Mouse (Mus musculus) intestine, embryonic 14.5 days (tissue): ENCODE measurements around the gene Sema4c. TPM values are rescaled to one million over a fixed set of nuclear protein-coding genes. Genes with fewer than 3 reads are reported as not detected.

Experiments used
- ATAC-seq: fragments of 200-750 bp; cut with Nextera tagmentation; replicated peaks from 2 replicates; pipeline ENCODE4 v1.8.0; 2017; ENCODE audit warnings: low read depth, moderate number of reproducible peaks, moderate TSS enrichment, moderate library complexity; ENCODE audit not compliant: low FRiP score, low TSS enrichment
- DNase-seq: peaks from one replicate; pipeline ENCODE4 v3.0.0-alpha.2; 2018; ENCODE audit warnings: low spot score
- H3K27ac ChIP-seq: fragments of 300-500 bp; sonication (generic); 2 replicates; pipeline ENCODE4 v1.5.1; 2014; ENCODE audit warnings: low read depth, mild to moderate bottlenecking, control low read depth
- H3K27me3 ChIP-seq: fragments of 300-500 bp; sonication (generic); replicated peaks from 2 replicates; pipeline ENCODE4 v1.6.1; 2014; ENCODE audit warnings: low read length, control low read depth; ENCODE audit not compliant: control insufficient read depth, insufficient read depth
- H3K36me3 ChIP-seq: fragments of 300-500 bp; sonication (generic); 2 replicates; pipeline ENCODE4 v1.6.1; 2014; ENCODE audit warnings: low read length, control low read depth; ENCODE audit not compliant: control insufficient read depth, insufficient read depth
- H3K4me1 ChIP-seq: fragments of 300-500 bp; sonication (generic); replicated peaks from 2 replicates; pipeline ENCODE4 v1.6.1; 2014; ENCODE audit warnings: low read length, control low read depth, mixed read lengths; ENCODE audit not compliant: control insufficient read depth, insufficient read depth
- H3K4me2 ChIP-seq: fragments of 300-500 bp; sonication (generic); 2 replicates; pipeline ENCODE4 v1.6.1; 2014; ENCODE audit warnings: low read length
- H3K4me3 ChIP-seq: fragments of 300-500 bp; sonication (generic); 2 replicates; pipeline ENCODE4 v1.5.1; 2014; ENCODE audit warnings: low read depth, low read length, control low read depth, mixed read lengths
- H3K9ac ChIP-seq: fragments of 300-500 bp; sonication (generic); 2 replicates; pipeline ENCODE4 v1.6.1; 2014; ENCODE audit warnings: mild to moderate bottlenecking, low read length
- H3K9me3 ChIP-seq: fragments of 300-500 bp; sonication (generic); 2 replicates; pipeline ENCODE4 v1.6.1; 2016; ENCODE audit warnings: low read length, control low read depth; ENCODE audit not compliant: control insufficient read depth
- WGBS: fragments of 180-500 bp; shearing (Covaris S2); extraction: QIAGEN DNeasy Blood & Tissue Kit; methylation state at CpG from one replicate; pipeline ENCODE4 v1.1.7; 2014; 5-methylcytosine and 5-hydroxymethylcytosine counted together
- polyA plus RNA-seq: library from polyadenylated mRNA; unstranded; fragments of >200 nt; fragmentation: Nextera tagmentation; extraction: Ambion mirVana; gene quantifications from 2 replicates; pipeline ENCODE4 v1.2.1, GENCODE M21; 2014

Sema4c gene
- polyA plus RNA-seq, 1 experiment from 2014 or later: 2.8 TPM

DNA sequence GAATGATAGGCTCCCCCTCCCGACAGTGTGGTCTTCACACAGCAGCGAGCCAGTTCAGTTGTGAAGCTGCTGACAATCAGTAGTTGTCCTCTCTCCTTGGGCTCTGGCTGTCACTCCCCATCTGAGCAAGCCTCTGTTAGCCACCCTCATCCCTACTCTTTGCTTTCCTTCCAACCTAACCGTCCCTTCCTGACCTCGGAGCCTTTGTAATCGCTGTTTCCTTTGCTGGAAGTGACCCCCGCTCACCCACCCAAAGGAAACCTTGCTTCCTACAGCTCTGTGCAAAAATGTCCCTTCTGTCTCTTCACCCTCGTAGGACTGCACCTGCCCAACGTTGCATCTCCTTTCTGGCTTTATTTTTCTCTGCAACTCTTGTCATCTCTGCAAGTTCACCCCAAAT is 24.1 kb upstream of the Sema4c start:
- no peak for DNase-seq
- Histone ChIP-seq H3K4me2 (no peak overlapping the region), H3K9ac (no peak overlapping the region), H3K4me1 (peaks cover 23% of the 10 kb centered on the region), H3K4me3 (no peak overlapping the region), H3K27ac (no peak overlapping the region), H3K27me3 (no peaks in the 10 kb centered on the region), H3K36me3 (no peaks in the 10 kb centered on the region), H3K9me3 (no peaks in the 10 kb centered on the region)
- ATAC-seq: no peak
- WGBS: 88% methylated on average over 8 of the region's 8 CpGs

DNA sequence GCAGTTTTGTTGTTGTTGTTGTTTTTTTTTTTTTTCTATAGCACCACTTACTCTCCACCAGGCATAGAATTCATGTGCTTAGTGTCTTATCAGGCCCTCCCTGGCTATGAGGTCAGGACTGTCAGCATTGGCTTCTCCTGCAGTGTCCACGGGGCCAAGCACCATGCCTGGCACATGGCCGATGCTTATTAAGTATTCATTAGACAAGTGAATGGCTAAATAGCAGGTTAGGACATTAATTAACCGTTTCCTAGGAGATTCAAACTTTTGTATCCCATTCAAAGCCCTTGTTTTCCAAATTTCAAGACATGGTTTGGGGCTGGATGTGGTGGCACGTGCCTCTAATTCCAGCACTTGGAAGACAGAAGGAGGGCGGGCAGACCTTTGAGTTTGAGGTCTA is 23.1 kb upstream of the Sema4c start:
- no peaks in the 10 kb centered on the region for H3K27me3 ChIP-seq
- no peak for DNase-seq
- no peaks in the 10 kb centered on the region for H3K36me3 ChIP-seq
- no peak overlapping the region for H3K4me3 ChIP-seq
- H3K9me3 ChIP-seq: no peaks in the 10 kb centered on the region
- WGBS: 73% methylated on average over 5 of the region's 5 CpGs
- no peak for ATAC-seq
- peaks cover 27% of the 10 kb centered on the region for H3K4me1 ChIP-seq
- no peak overlapping the region for H3K9ac ChIP-seq
- H3K27ac ChIP-seq: peak overlapping the region; percentile 83
- no peak overlapping the region for H3K4me2 ChIP-seq

- ATAC-seq: peak; percentile 91
- H3K9me3 ChIP-seq: no peaks in the 10 kb centered on the region
- peak overlapping the region; percentile 83 for H3K27ac ChIP-seq
These were observed 22.4 kb upstream of the Sema4c start for GRCm38 (mm10) chr1:36580384-36581207.

GRCm38 (mm10) chr1:36579974-36580383 is 21.8 kb upstream of the Sema4c start:
- DNase-seq (no peak), ATAC-seq (peak; percentile 60)
- Histone ChIP-seq H3K36me3 (no peaks in the 10 kb centered on the region), H3K4me3 (no peak overlapping the region), H3K4me2 (peak overlapping the region; percentile 52), H3K4me1 (peaks cover 30% of the 10 kb centered on the region), H3K27me3 (no peaks in the 10 kb centered on the region), H3K9ac (peak overlapping the region; percentile 1; the same call in 1 of the 2 replicates), H3K27ac (peak overlapping the region; percentile 83), H3K9me3 (no peaks in the 10 kb centered on the region)
- WGBS: 20% methylated on average over 6 of the region's 6 CpGs

More at GRCm38 (mm10) chr1:36580384-36581207, 22.4 kb upstream of the Sema4c start:
- Histone ChIP-seq H3K9ac (peak overlapping the region; percentile 1; the same call in 1 of the 2 replicates), H3K4me2 (peak overlapping the region; percentile 52), H3K4me1 (peaks cover 28% of the 10 kb centered on the region), H3K4me3 (no peak overlapping the region), H3K36me3 (no peaks in the 10 kb centered on the region), H3K27me3 (no peaks in the 10 kb centered on the region)
- 2% methylated on average over 17 of the region's 17 CpGs for WGBS
- peak; percentile 80 for DNase-seq

GRCm38 (mm10) chr1:36576991-36577675 is 19.0 kb upstream of the Sema4c start:
- no peak overlapping the region for H3K27ac ChIP-seq

DNA sequence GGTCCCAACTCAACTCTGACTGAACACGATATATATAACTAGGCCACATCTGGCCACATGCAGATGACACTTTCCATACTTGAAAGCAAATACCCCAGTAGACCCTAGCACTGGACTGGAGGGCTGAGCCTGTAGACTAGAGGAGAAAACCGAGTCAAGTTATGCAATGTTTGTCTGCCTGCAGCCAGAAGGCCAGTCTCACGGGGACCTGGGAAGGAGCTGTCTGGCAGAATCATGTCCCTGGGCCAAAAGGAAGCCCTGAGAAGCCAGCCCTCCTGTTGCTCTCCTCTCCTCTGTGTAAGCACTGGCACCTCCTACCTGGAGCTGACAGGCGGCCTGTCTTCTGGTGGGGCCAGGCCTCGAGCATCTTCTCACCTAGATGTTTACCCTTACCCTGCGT is 17.2 kb upstream of the Sema4c start:
- Histone ChIP-seq H3K27ac (no peak overlapping the region), H3K4me1 (peaks cover 38% of the 10 kb centered on the region), H3K4me2 (no peak overlapping the region), H3K4me3 (no peak overlapping the region), H3K36me3 (no peaks in the 10 kb centered on the region), H3K27me3 (no peaks in the 10 kb centered on the region), H3K9me3 (no peaks in the 10 kb centered on the region), H3K9ac (no peak overlapping the region)
- DNase-seq (no peak), ATAC-seq (no peak)
- 61% methylated on average over 6 of the region's 6 CpGs for WGBS

More at GRCm38 (mm10) chr1:36576991-36577675, 19.0 kb upstream of the Sema4c start:
- Histone ChIP-seq H3K4me3 (no peak overlapping the region), H3K4me1 (peaks cover 43% of the 10 kb centered on the region), H3K9ac (no peak overlapping the region), H3K36me3 (no peaks in the 10 kb centered on the region), H3K9me3 (no peaks in the 10 kb centered on the region), H3K4me2 (no peak overlapping the region), H3K27me3 (no peaks in the 10 kb centered on the region)
- 57% methylated on average over 6 of the region's 6 CpGs for WGBS
- DNase-seq: no peak
- peak; percentile 41; the same call in 1 of the 2 replicates for ATAC-seq

GRCm38 (mm10) chr1:36574196-36574955 is 16.2 kb upstream of the Sema4c start:
- DNase-seq: no peak
- no peaks in the 10 kb centered on the region for H3K9me3 ChIP-seq
- no peak overlapping the region for H3K9ac ChIP-seq
- no peaks in the 10 kb centered on the region for H3K36me3 ChIP-seq
- no peak overlapping the region for H3K27ac ChIP-seq
- H3K4me2 ChIP-seq: no peak overlapping the region
- ATAC-seq: no peak
- no peak overlapping the region for H3K4me3 ChIP-seq
- no peaks in the 10 kb centered on the region for H3K27me3 ChIP-seq
- H3K4me1 ChIP-seq: peaks cover 37% of the 10 kb centered on the region
- 74% methylated on average over 5 of the region's 5 CpGs for WGBS

GRCm38 (mm10) chr1:36573524-36573923 is 15.4 kb upstream of the Sema4c start:
- H3K9me3 ChIP-seq: no peaks in the 10 kb centered on the region
- H3K27ac ChIP-seq: no peak overlapping the region
- ATAC-seq (no peak), DNase-seq (no peak)
- peaks cover 36% of the 10 kb centered on the region for H3K4me1 ChIP-seq
- H3K27me3 ChIP-seq: no peaks in the 10 kb centered on the region
- no peaks in the 10 kb centered on the region for H3K36me3 ChIP-seq
- H3K9ac ChIP-seq: no peak overlapping the region
- H3K4me2 ChIP-seq: no peak overlapping the region
- 68% methylated on average over 8 of the region's 8 CpGs for WGBS
- no peak overlapping the region for H3K4me3 ChIP-seq
